Mouse (Mus musculus) left cerebral cortex, adult 8-10 months (tissue): ENCODE data around the gene P2ry13. TPM values are rescaled to one million over a fixed set of nuclear protein-coding genes. Genes with fewer than 3 reads are reported as not detected.

Experiments used
- DNase-seq, 2 experiments: peaks; one replicate each; pipeline ENCODE4 v3.0.0; 2022; ENCODE audit warnings: low spot score in 2 of 2
- total RNA-seq, 4 experiments: library from RNA; stranded (reverse); gene quantifications; 2 replicates each; pipeline ENCODE4 v1.2.4; 2022

The P2ry13 gene
- total RNA-seq = 10 to 100 TPM in 3 of 4 experiments, 1 to 10 TPM in 1; 10.0 to 17.6 (median 13.2) TPM

DNA sequence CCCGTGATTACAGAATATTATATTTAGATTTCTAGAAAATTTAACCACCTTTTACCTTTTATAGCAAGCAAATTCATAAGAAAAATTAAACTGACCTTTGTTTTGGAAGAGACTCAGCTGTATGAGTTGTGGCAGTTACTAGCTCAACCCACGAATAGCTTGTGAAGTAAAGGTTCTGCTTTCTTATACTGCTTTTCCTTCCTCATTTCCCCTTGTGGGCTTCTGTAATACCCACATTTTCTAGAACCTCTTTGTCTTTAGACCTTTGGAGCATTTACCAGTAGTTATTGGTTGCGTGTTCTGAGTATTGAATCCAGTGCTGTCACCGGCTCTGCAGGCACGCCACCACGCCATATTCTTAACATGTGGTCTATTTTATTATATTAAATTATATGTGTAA is at the start of gene P2ry13:
Gene P2ry13, minus strand, starts transcription at position 156 of the 400 bp plus-strand sequence.
- no peak for DNase-seq

- DNase-seq = no peak
Measured at GRCm38 (mm10) chr3:59257740-59258664, 47.3 kb upstream of the P2ry13 start.

DNA sequence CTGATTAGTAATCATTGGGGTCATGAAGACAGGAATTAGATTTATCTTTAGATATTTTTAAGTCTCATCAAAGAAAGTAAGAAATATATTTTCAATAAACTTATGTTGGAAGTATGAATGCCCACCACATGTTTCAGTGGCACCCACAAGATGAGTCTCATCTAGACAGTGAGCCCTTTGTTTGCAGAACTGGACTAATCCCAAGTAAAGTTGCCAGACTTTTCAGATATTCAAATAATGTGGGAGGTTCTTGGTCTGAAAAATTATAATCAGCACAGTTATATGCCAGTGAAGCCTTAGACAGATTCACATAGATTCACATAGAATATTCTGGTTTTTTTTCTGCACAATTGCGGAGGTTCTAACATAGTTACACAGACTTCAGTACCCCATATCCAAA is 39.8 kb upstream of the P2ry13 start:
- DNase-seq = no peak

DNA sequence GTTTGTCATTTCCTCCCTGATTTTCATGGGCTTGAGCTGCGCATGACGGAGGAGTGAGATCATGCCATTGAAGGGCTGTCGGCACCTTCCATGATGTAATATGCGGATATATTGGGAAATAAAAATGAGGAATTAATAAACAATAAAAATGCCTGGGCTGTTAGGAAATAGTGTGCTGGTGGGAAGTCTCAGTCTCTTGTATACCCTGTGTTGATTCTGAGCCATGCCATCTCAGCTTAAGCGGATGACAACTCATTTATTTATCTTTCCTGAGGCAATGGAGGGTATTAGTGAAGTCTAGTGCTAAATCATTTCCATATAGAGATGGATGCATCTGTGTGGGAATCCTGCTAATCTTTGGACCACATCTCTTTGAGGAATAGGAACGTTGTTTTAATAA is 37.3 kb upstream of the P2ry13 start:
- no peak for DNase-seq

DNA sequence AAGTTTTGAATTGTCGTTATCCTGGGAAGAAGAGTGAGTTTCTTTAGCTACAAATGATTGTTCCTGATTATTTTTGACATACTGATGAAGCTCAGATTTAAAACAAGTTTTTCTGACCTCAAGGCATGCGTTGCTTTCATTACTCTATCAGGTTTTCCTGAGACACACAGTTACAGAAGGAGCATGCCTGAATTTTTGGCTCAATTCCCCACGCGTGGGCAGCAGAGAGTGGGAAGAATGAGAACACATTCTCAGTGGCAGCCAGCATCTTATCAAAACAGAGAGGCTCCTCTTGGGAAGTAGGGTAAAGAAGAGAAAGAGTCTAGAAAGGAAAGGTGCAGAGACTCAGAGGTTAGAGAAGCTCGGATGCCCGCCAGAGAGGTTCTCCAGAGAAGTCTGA is 32.7 kb upstream of the P2ry13 start:
- DNase-seq = peak; percentile 69 to 79

DNA sequence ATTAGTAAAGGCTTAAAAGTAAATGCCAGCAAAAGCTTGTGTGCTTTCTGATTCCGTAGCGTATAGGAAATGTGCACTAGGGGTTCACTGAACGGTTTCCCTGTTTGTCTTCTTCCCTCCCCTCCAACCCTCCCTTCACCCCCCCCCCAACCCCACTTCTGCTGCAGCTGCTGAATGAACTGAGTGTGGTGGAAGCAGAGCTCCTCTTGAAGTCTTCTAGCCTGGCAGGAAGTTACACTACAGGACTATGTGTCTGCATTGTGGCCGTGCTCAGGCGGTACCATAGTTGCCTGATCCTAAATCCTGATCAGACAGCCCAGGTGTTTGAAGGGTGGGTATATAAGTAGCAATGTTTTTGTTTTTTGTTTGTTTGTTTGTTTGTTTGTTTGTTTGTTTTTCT is 24.2 kb upstream of the P2ry13 start:
- DNase-seq = no peak

GRCm38 (mm10) chr3:59230912-59231311 is 20.2 kb upstream of the P2ry13 start:
- DNase-seq = peak in 1 of 2 experiments; percentile 43

DNA sequence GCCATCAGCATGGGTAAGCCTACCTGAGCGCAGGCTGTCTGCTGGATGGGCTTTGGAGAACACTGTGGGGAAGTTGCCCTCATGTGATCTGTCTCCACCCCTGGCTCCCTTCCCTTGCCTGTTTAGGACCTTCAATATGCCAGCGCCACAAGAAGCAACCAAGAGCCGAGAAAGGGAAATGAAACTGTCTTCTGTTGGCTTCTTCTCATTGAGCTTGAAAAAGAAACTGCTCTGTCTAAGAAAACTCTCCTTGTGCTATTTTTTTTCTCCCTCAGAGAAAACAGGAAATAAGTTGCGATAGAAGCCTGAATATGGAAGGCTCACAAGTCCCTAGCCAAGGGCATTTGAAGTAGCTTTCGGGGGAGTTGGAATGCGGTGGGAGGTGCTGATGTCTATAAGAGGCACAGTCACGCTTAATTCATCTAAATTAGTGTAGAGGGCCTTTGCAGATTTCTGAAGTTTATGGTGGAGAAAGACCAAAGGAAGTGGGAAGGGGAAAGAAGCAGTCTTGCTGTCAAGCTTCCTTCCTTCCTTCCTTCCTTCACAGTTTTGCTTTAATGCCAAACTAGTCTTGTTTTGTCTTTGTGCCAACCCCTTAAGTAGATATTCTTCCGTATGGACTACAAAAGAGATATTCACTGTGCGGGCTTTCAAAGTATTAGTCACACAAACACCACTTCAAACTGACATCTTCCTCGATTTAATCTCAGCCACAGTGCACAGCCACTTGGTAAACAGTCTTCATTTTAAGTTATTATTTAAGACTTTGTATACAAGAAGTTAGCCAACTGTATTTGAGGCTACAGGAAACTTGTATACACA is 18.3 kb upstream of the P2ry13 start:
- no peak for DNase-seq

DNA sequence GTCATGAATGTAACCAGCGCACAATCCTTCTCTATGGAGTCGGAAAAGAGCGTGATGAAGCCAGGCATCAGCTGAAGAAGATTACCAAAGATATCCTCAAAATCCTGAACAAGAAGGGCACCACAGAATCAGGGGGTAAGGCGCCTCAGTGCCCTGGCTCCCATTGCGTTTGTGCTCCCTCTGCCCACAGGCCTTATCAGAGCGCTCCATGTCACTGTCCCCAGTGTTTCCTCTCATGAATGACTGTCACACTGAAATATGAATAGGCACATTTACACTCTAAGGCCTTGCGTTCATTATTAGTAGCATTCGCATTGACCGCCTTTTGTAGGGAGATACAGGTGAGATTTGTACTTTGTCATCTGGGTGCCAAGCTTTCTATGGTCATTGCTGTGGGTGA is 17.0 kb upstream of the P2ry13 start:
- no peak for DNase-seq

GRCm38 (mm10) chr3:59225411-59225810 is 14.7 kb upstream of the P2ry13 start:
- DNase-seq = no peak

- no peak for DNase-seq
Measured at GRCm38 (mm10) chr3:59222303-59222702, 11.6 kb upstream of the P2ry13 start.

GRCm38 (mm10) chr3:59219326-59219725 is 8.6 kb upstream of the P2ry13 start:
- DNase-seq = no peak

DNA sequence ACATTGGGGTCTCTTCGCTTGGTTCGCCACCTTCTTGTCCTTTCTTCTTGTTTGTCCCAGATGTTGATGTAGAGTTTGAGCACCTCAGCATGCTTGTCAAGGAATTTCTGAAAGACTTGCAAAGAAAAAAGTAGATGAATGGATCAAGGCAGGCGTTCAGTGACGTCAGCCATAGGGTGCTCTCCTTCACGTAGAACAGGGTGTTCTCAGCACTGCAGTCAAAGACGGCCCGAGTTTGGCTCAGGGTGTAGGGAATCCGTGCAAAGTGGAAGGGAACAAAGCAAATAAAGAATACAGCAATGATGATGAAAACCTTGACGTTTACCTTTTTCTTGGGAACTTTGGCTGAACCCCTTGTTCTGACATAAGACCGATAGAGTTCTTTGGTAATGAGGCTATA is 6.5 kb upstream of the P2ry13 start:
- no peak for DNase-seq

GRCm38 (mm10) chr3:59212404-59212803 is 1.7 kb upstream of the P2ry13 start:
- no peak for DNase-seq

DNA sequence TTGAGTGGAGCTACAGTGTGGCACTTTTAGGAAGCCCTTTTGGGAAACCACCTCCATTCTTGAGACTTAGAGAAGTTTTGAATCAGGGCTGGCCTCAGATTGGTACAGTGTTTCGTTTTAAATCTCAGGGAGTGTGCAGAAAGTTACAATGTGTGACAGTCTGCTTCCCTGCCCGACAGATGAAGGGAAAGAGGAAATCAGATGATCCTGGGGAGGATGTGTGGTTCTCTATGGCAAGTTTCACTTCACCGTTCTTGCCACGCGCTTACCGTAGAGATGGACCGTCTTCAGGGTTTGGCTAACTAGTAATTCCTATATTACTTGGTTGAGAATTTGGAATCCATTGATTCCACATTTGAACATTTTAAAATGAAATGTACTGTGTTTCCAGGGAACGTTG is 1.1 kb upstream of the P2ry13 start:
- no peak for DNase-seq

GRCm38 (mm10) chr3:59210089-59210488 is 593 bp downstream of the P2ry13 start:
- DNase-seq = no peak

DNA sequence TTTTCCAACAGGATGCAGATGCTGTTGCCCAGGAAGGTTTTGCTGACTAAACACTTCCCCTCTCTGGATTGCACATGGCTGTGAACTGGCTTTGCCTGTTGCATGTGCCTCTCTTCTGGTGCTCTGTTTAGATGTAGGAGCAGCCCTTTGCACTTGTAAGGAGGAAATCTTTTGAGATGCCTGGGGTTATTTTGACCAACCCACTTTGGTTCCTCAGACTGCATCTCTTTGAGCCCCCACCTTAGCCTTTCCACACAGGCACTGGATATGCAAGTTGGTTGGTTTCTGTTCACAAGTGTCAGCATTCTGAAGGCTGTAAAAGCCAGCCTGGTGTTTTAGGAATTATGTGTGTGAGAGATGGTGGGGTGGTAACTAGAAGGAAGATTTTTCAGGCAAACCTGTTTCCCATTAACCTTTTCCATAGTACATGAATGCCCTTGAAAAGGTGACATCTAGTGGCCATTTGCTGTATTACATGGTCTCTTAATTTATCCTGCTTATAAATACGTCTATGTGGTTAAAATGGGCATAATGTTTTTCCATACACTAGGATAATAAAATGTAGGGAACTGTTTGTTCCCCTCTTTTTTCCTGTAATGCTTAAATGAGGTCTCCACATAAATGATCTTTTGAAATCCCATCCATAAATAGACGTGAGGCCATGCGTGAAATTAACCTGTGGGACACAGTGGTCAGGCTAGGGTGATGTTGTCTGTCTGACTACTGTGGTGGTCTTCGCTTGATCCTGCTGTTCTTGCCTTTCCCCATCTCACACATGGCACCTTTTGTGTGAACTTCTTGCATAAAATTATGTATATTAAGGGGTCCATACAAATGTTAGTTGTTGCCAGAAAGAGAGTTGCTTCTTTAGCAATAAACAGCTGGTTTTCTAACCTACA is 1.8 kb downstream of the P2ry13 start:
- no peak for DNase-seq

- no peak for DNase-seq
Measured at GRCm38 (mm10) chr3:59205941-59206340, 4.7 kb downstream of the P2ry13 start.

- DNase-seq = no peak
Measured at GRCm38 (mm10) chr3:59204719-59205503, 5.8 kb downstream of the P2ry13 start.

DNA sequence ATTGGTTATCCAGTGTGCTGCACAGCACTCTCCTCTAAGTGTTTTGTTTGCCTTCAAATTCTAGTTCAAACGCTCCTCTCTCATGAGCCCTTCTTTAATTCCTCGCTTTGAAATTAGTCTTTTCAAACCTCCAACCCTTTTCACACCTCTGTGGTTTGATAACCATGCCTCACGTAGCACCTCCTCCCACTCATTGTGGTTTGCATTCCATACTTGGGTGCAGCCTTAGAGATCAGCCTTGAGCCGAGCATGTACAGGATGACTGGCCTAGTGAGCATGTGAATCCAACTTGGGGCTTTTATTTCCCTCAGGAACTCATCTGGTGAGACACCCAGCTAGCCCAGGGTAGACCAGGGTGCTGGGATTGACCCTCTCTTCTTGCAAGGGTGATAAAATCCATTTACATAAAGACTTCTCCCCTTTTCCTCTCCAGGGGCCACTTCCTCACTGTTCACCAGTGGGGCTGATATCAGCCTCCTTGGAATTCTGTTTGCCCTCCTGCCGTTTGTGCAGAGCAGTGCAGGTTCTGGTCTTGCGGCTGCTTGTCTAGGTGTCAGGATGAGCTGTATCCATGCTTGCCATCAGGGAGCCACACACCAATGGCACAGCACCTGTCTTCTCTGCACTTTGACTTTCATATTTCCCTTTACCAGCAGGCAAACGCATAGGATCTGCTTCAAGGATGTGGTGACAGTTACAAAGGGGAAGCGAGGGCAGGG is 6.7 kb downstream of the P2ry13 start:
- DNase-seq = no peak
